Mouse (Mus musculus): Measurements from ENCODE around the gene Dab1.

The Dab1 gene

DNA sequence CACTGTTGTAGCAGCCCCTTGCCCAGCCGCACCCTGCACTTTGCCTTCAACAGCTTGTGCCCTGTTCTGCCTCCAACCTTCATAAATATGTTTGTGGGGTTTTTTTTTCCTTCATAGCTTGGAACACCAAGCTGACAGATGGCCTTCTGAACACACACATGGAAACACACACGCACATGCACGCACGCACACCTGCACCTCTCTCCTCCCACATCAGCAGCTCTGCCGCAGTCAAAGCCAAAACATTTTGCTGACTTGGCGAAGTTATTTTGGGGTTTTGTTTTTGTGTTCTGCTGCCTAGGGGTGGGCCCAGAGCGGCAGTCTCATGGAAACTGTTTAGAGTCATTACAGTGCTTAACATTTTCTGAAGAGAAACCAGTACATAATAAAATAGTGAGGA, 1071.9 kb downstream of the Dab1 start:
- peak in 1 of 2 experiments; percentile 22 for DNase-seq

DNA sequence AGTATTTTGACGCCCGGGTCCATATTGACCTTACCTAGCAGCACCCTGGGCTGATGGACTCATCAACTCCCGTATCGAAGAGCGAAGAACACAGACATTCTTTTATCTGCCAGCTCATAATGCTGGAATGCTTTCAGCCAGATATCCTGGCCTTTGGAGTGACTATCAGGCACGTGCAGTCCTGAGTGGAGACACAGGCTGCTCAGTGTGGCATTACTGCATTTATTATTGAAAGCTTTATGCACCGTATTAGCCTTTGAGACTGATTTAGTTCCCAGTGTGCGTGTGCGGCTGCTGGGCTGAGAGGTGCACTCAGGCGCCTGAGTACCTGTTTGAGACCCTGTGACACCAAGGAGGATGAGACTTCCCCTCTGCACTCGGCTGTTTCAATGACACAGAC, 1075.0 kb downstream of the Dab1 start:
- no peak for DNase-seq

DNA sequence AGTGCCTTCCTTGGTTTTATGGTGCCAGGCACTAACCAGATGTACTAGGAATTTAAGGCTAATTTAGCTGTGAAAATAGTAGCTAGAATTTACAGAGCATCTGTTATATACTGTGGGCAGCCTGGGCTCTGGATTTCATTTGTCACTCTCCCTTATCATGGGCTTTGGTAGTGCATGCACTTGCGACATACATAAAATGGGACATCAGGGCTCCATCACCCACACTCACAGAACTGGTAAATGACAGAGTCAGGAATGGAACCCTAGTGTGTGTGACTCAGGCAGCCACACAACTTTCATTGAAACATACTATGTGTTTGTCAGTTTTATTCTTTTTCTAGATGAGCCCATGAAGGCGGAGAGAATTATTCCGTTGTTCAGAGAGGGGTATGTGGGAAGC, 1077.4 kb downstream of the Dab1 start:
- DNase-seq, result no peak

DNA sequence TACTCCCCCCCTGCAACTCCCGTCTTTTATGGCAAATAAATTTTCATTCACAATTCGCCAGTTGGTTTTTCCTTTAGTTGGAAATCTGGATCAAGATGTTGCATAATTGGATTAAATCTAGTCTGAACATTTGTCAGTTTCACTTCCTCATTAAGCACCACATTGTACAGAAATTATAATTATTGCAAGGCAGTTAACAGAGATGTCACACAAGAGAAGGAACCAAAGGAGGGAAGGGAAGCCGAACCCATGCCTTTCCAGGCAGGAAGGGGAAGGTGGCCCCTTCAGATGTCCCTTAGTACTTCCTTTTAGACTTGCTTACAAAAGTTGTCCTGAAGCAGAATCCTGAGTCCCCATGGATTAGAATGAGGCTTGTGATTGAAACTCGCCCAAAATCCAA, 1078.5 kb downstream of the Dab1 start:
- no peak for DNase-seq

DNA sequence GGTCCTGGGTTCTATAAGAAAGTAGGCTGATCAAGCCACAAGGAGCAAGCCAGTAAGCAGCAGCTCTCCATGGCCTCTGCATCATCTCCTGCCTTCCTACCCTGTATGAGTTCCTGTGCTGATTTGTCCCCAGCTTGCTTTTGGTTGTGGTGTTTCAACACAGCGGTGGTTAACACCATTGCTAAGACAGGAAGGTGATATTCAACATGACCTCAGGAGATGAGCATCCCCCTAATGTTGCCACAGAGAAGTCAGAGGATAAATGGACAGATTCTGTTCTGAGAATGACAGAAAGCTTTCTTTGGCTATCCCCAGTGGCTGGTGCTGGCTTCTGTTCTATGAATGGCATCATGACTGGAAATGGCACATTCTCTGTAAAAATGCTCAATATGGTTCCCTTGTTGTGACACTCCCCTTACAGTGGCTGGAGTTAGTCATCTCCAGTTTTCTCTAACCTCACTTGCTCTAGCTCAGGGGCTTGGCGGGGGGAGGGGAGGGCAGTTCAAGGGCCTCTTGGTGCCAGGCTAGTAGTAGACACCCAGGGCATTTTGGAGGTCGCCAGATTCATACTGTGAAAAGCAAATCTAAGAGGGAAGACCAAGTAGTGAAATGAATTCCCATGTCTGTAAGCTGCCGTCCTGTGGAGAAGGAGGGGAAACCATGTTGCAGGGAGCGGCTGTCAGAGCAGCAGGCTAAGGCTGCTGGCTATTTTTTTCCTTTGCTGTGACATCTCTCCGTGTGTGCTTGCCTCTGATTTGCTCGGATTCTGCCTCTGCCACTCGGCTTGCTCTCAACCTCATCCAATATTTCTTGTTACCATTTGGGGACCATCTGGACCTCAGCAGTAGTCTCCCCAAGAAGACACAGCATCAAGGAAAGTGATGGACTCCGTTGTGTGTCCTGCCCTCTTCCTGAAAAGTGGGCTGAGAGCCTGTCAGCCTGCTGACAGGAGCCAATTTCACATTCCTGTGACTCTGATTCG, 1086.8 kb downstream of the Dab1 start:
- DNase-seq, result peak; percentile 57 to 73

DNA sequence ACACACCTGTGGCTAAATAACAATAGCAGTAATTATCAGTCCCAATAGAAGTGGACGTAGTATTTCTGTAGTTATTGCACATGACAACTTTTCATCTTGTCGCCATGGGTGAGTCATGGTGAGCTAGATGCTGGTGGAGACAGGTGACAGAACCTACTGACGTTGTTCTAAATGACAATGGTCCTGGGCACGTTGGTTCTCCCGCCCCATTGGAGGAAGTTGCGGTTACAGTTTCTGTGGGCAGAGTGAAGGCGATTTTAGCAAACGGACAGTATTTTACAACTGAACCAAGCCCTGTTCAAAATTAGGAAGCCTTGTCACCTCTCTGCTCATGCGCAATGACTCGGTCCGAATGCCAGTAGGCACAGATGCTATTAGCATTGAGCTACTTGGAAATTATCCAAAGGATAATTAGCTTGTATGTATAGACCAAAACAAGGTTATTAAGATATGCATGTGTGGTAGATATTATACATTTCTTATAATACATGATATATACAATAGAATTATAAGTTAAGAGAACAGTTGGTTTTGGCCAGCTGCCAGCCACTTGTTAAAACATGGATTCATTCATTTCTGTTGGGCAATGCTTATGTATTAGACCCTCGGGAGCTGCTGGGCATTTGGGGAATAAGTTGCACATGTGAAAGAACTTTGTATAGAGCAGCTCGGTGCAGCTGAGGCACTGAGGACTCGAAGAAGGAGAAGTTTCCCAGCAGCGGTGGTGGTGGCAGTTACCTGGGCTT, 1093.4 kb downstream of the Dab1 start:
- peak; percentile 30 to 44 for DNase-seq

DNA sequence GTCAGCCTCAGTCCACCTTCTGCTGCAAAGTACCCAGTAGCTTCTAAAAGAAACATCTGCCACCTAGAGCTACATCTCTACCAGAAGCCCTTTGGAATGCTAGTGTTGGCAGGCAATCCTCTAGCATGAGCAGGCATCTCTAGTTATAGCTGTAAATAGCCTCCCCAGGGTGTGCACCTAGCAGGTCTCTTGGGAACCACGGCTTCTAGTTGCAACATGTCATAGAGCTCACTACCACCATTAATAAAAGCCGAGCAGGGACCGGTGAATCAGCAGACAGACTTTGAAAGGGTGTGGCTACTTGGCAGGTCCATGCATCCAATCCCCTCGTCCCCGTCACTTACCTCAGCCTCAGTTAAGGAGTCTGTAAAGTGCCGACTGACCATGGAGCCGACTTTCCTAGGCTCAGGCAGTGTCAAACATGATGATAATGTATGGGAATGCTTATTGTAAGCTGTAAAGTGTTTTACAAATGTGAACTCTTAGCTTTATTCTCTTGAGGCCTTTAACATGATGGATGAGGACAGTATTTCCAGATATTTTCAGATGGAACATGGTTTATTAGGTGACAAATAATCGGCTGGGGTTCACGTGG, 1095.9 kb downstream of the Dab1 start:
- DNase-seq, result no peak

DNA sequence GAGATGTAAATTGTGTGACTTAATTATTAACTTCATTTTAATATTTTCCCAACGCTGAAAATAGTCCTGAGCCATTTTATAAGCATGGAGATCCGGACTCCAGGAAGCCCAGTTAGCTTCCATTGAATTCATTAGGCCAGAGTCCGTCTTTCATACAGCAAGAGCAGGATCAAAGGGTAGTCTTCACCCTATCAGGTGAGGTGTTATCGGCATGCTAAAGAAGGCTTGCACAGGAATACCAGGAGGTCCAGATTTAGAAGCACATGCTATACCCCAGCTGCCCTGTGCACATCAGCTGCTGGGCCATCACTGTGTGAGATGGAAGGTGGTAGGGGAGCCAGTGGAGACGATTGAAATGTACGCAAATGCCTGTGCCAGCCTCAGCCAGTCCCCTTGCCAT, 1096.7 kb downstream of the Dab1 start:
- no peak for DNase-seq

DNA sequence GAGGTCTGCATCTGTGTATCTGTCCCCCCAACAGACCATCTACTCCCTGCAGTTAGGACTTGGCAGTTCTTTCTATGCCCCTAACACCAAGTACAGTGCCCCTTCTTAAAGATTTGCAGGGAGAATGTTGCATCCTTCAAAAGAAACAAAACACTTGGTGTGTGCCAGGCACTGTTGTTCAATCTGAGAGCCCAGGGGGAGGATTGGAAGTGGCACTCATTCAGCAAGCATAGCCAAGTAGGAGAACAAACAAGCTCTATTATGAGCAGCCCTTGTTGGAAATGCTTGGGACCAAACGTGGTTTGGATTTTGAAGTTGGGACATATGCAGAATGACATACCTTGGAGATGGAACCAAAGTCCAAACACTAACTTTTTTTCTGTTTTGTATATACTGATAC, 1097.3 kb downstream of the Dab1 start:
- no peak for DNase-seq

DNA sequence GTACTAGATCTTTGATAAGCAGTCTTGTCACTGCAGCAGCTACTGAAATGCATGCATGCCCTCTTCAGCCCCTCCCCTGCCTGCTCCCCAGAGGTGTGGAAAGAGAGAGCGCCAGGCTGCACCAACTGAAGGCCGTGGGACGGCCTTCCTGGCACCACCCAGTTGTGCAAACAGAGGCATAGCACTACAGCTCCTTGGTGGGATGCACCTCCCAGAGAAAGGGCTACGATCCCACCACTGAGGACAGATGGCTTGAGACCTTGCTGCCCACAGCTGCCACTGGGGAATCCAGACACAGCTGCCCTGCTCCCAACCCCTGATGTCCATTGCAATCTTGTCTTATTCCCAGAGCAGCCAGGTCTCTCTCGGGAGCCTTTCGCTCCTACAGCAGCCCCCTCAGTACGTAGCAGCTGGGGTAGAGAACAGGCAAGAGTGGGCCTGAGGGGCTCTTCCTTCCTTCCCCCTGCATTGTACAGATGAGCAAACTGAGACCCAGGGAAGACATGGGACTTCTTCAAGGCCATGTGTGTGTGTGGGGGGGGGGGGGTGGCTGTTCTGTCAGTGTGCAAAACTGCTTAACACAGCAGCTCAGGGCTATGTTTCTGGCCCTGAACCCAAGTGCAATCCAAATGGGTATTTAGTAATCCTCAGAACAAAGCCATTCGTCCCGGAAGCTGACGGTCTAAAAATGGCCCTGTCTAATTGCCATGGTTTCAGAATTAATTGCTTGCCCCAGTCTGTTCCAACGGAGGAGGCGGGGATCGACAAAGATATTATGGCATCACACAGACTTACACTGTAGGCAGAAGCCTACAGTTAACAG, 1100.0 kb downstream of the Dab1 start:
- no peak for DNase-seq

DNA sequence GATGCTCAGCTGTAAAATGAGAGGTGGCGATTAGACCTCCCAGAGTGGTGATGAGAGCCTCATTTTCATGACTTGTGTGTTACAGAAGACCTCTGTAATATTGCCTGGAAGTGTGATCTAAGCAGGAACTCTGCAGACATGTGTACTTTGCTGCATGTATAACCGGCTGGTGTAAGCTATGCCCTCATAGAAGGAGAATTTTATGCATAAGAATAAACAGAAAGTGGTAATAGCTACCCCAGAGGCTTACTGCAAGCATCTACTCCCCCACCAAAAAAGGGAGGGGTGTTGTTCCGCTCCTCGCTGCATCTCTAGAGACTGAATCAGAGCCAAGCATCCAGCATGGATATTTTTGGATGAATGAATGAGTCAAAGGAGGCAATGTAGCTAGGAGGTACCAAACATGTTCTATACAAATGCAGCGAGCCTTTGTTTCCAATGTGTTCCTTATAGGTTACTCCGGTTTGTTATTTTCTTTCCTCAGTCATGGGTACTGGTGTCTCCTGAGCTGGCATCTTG, 1104.4 kb downstream of the Dab1 start:
- DNase-seq, result peak in 1 of 2 experiments; percentile 20

DNA sequence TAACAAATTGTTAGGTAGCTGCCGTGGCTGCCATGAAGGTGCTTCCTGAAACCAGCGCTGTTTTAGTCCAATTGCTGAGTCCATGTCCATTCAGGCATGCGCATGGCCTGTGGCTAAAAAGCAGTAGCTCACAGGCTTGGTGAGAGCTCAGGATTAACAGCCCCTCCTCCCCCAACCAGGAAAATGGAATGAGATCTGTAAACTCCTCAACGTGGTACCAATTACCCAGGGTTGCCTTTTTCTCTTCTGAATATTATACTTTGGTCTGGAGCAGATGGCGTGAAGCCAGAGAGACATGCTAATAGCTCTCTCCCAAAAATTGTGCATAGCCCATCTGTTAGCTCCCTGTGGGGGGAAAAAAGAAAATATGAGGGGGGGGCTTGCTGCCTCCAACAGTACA, 1105.1 kb downstream of the Dab1 start:
- DNase-seq, result peak; percentile 56 to 57

DNA sequence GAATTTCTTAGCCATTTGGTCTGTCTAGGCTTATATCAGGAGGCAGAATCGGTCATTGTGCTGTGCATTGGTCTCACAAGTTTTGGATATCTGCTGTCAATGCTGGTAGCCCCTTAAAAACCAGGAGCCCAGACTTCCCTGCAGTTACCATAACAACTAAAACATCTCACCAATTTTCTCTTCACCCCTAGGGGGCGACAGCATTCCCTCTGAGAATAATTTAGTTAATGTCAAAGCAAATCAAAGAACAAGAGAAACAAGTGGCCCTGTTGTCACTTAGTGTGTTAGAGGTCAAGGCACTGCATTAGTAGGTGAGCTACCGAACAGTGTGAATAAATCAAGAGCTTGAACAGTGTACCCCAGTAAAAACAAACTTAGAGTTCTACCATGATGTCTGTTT, 1106.5 kb downstream of the Dab1 start:
- peak; percentile 39 to 60 for DNase-seq

DNA sequence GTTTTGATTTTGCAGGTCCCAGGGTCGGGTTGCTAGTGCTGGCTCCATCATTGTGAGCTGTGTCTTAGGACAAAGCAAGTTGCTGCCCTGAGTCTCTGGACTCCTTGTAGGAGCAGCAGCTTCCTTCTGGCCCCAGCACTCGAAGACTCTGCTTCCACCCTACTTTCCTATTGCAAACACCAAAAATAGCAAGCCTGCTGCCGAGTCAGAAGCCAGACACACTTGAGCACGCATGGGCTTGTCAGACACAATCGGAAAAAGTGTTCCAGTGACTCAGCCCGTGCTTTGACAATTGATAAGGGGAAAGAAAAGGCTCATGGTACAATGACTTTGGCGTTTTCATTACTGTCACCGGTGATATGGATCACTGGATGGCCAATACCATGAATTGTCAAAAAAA, 1110.0 kb downstream of the Dab1 start:
- DNase-seq, result no peak

DNA sequence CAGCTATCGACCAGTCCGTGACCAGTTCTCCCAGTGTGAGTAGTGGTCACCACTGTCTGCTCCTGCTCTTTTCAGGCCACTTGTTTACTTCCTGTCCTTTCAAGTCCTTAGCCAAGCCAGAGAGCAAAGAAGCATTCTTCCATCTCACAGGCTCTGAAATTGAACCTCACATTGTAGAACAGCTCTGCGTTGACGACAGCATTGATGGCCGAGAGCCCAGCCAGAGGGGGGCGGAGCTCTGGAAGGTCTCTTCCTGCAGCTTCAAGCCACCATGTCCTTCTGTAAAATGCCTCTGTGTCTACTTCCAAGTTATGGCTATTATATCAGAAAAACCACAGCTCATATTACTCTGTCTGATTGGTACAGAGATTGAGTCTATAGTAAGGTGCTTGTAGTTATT, 1127.3 kb downstream of the Dab1 start:
- peak; percentile 35 to 49 for DNase-seq

DNA sequence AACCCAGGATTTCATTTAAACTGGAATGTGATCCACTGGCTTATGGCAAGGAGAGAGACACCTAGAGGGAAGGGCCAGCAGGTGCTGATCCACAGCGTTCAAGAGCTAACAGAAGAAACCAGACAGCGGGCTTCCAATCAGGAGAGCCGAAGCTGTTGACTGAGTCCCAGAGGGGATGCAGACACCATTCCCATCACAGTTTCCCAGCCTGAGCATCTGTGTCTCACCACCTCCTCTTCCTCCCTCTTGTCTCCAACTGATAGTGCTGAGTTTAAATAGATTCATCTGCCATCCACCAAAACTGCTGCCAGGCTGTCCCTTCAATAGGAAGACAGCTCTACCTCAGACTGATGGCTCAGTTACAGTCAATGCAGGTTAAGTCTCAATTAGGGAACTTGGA, 1134.9 kb downstream of the Dab1 start:
- no peak for DNase-seq

DNA sequence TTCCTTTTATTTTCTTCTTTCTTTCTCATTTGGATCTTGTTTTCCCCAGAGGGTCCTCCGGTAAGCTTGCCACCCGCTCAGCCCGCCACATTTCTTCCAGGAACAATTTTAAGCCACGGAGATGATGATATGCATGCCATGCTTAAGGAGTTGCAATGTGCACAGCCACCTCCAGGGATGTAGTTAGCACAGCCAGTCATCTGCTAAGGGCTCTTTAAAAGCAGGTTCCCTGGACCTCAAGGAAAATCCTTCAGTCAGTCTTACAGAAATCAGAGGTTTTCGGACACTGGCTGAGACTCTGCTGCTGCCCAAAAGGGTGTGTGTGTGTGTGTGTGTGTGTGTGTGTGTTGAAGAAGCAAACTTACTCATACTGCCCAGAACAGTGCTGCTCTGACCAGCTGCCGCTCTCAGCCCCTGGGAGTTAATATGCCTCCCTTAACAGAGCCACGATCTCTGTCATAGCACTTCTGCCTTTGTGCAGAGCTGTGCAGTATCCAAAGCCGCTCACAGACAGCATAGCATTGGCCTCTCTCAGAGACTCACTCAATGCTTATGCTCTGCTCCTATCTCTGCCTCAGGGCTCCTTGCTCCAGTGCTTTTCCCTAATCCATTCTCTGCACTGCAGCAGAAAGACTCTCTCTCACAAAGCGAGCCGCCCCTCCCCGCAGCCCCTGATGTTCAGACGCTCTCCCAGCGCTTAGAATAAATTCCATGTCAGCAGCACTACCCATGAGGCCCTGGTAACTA, 1141.9 kb downstream of the Dab1 start:
- peak in 1 of 2 experiments; percentile 9 for DNase-seq

DNA sequence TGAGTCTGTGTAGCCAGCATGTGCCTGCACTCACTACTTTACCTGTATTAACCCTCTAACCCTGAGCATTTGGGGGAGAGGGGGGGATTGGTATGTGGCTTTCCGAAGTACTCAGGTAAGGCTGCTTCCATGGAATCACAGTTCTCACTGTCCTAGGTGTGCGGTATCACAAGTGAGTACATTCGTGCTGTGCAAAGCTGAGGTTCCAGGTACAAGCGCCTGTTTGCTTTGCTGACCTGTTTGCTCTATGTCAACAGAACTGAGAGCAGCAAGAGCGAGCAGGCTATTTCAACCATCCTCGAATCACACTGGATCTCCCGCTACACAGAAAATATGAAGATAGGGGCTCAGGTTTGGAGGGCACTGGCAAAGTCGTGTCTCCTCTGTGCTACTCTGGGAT, 1146.9 kb downstream of the Dab1 start, which contains the start of gene C8b:
Gene C8b, plus strand, starts transcription at position 253 of the 400 bp plus-strand sequence.
- DNase-seq, result no peak

DNA sequence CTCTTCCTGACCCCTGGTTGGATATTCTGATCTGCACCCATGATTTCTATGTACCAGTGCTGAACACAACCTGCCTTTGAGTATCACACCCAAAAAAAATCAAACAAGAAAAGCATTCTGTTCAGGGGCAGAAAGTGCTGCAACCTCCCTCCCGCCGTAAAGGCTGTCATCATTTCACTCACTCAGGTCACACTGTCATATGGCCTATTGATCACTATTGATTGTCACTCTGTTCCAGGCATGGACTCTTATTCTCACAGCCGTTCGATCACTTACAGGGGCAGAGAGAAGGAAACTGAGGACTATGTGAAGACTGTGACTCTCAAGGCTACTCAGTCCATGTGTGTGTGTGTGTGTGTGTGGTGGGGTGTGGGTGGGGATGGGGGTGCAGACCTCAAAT, 1149.0 kb downstream of the Dab1 start:
- DNase-seq, result no peak

DNA sequence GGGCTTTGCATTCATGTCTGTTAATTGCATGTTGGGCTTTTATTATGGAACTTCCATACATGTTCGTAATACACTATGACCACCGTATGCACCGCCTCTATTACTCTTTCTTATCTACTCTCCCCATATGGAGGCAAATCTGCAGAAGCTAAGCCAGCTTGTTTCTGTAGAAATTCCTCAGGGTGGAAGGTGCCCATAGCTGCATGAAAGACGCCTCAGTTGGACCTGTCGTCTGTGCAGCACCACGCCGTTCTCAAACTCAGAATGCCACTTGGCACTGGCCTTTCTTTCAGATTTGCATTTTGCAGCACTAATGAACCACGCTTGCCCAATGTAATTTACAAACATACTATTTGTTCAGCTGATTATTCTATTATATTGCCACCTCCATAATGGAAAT, 1150.4 kb downstream of the Dab1 start:
- DNase-seq, result no peak

DNA sequence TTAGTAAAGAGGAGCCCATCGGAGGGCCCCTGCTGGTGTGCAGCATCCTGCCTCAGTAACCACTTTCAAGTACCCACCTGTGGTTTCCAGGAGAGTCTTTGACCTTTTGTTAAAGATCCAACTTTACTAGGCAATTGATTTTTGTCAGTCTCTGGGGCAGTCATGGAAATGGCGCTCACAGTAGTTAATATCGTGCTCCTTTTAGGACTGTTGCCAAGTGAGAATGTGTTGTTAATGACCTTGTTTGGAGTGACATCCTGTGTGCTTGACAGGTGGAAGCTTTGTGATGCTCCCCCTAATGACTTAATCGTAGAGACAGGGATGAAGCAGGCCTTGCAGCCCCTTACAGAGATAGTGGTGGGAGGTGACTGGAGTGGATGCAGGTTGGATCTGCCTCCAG, 1151.2 kb downstream of the Dab1 start:
- DNase-seq, result no peak

DNA sequence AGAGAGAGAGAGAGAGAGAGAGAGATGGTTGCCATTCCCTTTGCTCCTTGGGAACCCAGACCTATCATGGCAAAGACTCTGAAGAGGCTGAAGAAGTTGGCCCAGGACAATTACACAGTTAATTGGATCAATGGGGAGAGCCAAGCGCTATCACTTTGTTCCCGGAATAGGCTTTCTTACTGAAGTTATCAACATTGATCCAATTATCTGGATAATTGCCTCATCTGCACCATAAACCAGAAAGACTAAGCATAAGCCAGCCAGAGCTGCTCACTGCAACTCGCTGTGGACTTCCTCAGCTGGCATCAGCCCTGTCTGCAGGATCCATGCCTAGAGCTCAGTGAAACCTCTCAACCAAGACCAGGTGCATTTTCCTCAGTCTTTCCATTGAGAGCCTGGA, 1156.4 kb downstream of the Dab1 start:
- no peak for DNase-seq
